Comparison of ENCODE assay signal across 26 mouse cellular contexts in the genomic region with DNA sequence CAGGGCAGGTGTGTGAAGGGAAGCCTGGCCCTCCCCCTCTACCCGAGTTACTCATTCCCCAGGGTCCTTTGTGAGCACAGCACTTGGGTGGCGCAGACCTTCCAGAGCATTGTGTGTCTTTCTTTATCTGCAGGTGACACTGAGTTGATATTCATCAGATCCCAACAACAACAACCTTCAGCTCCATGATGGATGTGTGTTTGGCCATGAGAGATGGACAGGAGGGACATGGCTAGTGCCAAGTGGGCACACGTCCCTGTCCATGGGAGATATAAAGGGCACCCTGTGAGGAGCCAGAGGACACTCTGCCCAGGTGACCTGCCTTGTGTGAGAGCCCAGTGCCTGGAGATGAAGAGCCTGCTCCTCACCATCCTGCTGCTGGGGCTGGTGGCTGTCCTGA. TPM values are rescaled to one million over a fixed set of nuclear protein-coding genes. Genes with fewer than 3 reads are reported as not detected.
"Had no signal": no experiment of that assay in that cellular context is flagged by ENCODE, and none has a peak within 500 bp of the region (broad histone marks: within the 10 kb centered on the region; RNA-seq: fewer than 3 reads in every experiment).

Gene Obp2a (plus strand): TSS at position 301 of the 400 bp plus-strand sequence.

RNA-seq across cellular contexts. Expression of gene Obp2a, which starts in this region (rescaled TPM):
- polyA plus RNA-seq: heart, embryonic 10.5 days; heart, embryonic 11.5 days; heart, embryonic 12.5 days; heart, embryonic 13.5 days; heart, embryonic 14.5 days; heart, embryonic 15.5 days; heart, embryonic 16.5 days; heart, postnatal 0 days; hindbrain, embryonic 10.5 days; hindbrain, embryonic 11.5 days; hindbrain, embryonic 12.5 days; hindbrain, embryonic 13.5 days; hindbrain, embryonic 14.5 days; hindbrain, embryonic 15.5 days; hindbrain, embryonic 16.5 days; hindbrain, postnatal 0 days; inflammation-experienced regulatory T-cells, adult 6 months; intestine, embryonic 14.5 days; intestine, embryonic 15.5 days; intestine, embryonic 16.5 days; intestine, postnatal 0 days; kidney, adult 2 months; kidney, embryonic 14.5 days; kidney, embryonic 15.5 days; kidney, embryonic 16.5 days; large intestine, adult 2 months had no signal
